ENCODE assay signal across 42 mouse cellular contexts in genomic region chr4:114844600-114844999, GRCm38 (mm10). TPM values are rescaled to one million over a fixed set of nuclear protein-coding genes. Genes with fewer than 3 reads are reported as not detected.
"Had no signal": no experiment of that assay in that cellular context is flagged by ENCODE, and none has a peak within 500 bp of the region (broad histone marks: within the 10 kb centered on the region; RNA-seq: fewer than 3 reads in every experiment).

No protein-coding gene starts in this region.

- H3K9ac ChIP-seq: forebrain, postnatal 0 days; hindbrain, embryonic 13.5 days; hindbrain, embryonic 15.5 days; kidney, embryonic 15.5 days; limb, embryonic 13.5 days; limb, embryonic 15.5 days; liver, embryonic 12.5 days had no signal

- H3K4me3 ChIP-seq: hindbrain, embryonic 13.5 days; hindbrain, embryonic 15.5 days; kidney, embryonic 15.5 days; limb, embryonic 13.5 days; limb, embryonic 15.5 days; liver, embryonic 12.5 days had no signal

- ATAC-seq: forebrain, postnatal 0 days; hindbrain, postnatal 0 days; intestine, embryonic 16.5 days; liver, embryonic 12.5 days had no signal

- H3K27ac ChIP-seq: hindbrain, embryonic 13.5 days; hindbrain, embryonic 15.5 days; hindbrain, postnatal 0 days; limb, embryonic 15.5 days; liver, embryonic 12.5 days had no signal

- H3K4me2 ChIP-seq: heart, embryonic 11.5 days; hindbrain, embryonic 13.5 days; hindbrain, embryonic 15.5 days; limb, embryonic 15.5 days; liver, embryonic 12.5 days had no signal

- DNase-seq: forebrain, postnatal 0 days; gastrocnemius, postnatal 14 days; gastrocnemius, postnatal 36 days; heart, adult 18-20 months; heart, postnatal 10 days; heart, postnatal 36 days; kidney, adult 11 months; kidney, adult 2 months; kidney, adult 9 months; kidney, postnatal 10 days; kidney, postnatal 36 days; layer of hippocampus, adult 9-11 months; layer of hippocampus, postnatal 36 days; left cerebral cortex, postnatal 4 days had no signal

- H3K36me3 ChIP-seq: hindbrain, embryonic 13.5 days; hindbrain, embryonic 15.5 days; kidney, embryonic 15.5 days; limb, embryonic 13.5 days; limb, embryonic 15.5 days; liver, embryonic 12.5 days had no signal

- H3K9me3 ChIP-seq: hindbrain, embryonic 15.5 days; limb, embryonic 15.5 days had no signal

RNA-seq across cellular contexts. Expression of gene Gm12830, which starts 23.1 kb away (rescaled TPM):
- total RNA-seq: forebrain, postnatal 0 days; gastrocnemius, adult 18-20 months; gastrocnemius, adult 8-10 months; gastrocnemius, postnatal 14 days; gastrocnemius, postnatal 36 days; heart, adult 18-20 months; heart, adult 8-10 months; heart, postnatal 10 days; heart, postnatal 36 days; hematopoietic stem cell, adult 5-6 weeks; hindbrain, postnatal 0 days; layer of hippocampus, adult 18-20 months; layer of hippocampus, adult 8-10 months; layer of hippocampus, postnatal 14 days; layer of hippocampus, postnatal 36 days; left cerebral cortex, adult 18-20 months; left cerebral cortex, adult 8-10 months; left cerebral cortex, postnatal 10 days; left cerebral cortex, postnatal 25 days; left cerebral cortex, postnatal 4 days; liver, adult 2 months had no signal
- polyA plus RNA-seq: forebrain, postnatal 0 days; gonadal fat pad, adult 2 months; heart, embryonic 11.5 days; heart, embryonic 14.5 days; heart, embryonic 16.5 days; hindbrain, embryonic 11.5 days; hindbrain, embryonic 13.5 days; hindbrain, embryonic 15.5 days; hindbrain, postnatal 0 days; intestine, embryonic 14.5 days; intestine, embryonic 16.5 days; kidney, adult 2 months; large intestine, adult 2 months; limb, embryonic 11.5 days; limb, embryonic 13.5 days; limb, embryonic 15.5 days; liver, adult 2 months; liver, embryonic 12.5 days had no signal
